Mouse (Mus musculus) ES-CJ7 (cell line): ENCODE results near the gene Foxp2.
A peak's percentile ranks its signal among the peaks of the same experiment; 100 is the strongest.

Experiments used
- DNase-seq: peaks from one replicate; pipeline ENCODE4 v3.0.0; 2011; ENCODE audit warnings: low read depth, low spot score

The Foxp2 gene

DNA sequence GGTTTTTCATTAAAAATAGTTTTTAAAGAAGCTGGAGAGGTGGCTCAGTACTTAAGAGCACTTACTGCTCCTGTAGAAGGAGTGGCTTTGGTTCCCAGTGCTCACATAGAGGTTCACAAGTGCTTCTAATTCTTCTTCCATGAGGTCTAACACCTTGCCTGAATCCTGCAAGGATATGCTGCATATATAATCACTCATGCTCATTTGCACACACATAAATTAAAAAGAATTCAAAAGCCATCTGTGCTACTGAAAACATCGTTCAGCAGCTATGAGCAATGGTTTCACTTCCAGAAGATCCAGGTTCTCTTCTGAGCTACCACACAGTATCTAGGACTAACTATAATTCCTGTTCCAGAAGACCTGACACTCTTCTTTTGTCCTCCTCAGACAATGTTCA is 200.4 kb downstream of the Foxp2 start:
- no peak for DNase-seq

DNA sequence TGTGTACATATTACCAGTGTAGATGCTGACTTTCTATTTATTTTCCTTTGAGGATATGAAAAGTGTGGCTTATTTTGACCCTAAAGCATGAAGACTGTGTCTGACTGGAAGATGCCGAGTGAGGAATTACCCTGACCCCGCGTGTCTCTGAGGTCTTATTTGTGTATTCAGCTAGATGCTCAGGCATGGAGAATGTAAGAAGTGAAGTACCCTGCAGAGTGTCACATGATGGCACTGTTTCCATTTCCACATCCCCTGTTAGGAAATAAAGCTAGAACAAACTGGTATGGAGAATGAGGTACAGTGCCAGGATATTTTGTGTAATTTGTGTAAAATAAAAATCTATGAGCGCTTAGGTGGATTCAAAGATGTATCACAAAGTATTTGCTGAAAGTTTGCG is 219.8 kb downstream of the Foxp2 start:
- DNase-seq, result no peak

DNA sequence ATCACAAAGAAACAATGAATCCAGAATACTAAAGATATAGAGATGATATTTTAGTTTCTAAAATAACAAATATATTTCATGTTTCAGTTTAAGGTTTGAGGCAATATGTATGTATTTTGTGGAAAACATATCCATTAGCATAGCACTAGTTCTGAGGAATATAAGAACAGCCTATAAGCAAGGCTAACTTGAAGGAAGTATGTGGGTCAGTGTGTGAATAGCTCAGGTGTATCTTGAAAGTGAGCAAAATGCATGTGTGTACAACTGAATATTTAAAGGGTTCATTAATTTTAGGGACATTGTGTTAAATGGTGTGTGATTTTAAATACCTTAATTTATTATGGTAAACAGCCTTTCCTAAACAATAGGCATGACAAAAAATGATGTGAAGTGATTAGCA is 220.2 kb downstream of the Foxp2 start:
- no peak for DNase-seq

DNA sequence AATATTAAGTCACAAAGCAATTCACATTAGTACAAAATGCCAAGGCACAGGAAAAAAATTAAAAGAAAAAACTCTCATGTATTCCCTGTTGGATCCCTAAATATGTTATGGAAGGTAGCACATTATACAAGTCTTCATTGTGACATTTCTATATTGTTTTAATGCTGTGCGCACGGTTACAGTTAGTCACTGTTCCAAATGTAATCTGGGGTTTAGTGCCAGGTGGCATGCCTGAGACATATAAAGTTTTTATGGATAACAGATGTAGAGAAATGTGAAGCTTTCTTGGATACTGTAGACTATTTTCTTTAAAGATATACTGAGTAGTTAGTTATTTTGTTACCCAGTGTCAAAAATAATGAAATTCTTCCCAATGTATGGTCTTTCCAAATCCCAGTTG is 229.0 kb downstream of the Foxp2 start:
- DNase-seq, result no peak

DNA sequence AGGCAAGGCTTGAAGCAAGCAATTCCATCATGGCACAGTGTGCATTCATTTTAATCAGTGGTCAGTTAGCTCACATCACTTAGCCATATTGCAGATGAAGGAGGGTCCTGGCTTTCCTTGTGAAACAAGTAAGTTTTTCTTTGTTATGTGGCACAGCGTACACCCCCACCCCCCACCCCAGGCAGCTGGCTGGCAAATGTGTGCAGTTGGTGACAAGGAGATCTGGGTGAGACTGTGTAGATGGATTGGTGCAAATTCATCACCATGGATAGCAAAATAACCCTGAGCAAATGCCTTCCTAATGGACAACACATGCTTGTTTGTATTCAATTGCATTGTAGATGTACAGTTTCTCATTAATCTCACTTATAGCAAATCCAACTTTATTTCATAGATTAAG is 240.9 kb downstream of the Foxp2 start:
- no peak for DNase-seq

DNA sequence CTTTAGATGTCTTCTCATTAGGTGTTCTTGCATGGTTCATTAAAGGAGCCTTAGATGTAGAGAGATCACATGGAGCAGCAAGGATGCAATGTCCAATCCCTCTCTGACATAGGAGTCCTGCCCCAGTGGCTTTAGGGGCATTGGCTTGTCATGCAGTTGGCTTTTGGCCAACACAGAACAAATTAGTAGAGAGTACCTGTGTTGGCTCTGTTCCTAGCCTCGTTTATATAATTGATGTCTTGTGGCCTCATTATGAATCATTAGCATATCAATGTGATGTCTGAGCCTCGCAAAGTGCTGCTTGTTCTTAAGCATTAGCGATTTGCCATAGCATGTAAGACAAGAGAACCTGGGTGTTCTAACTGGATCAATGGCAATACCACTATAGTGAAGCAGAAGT is 250.5 kb downstream of the Foxp2 start:
- no peak for DNase-seq

DNA sequence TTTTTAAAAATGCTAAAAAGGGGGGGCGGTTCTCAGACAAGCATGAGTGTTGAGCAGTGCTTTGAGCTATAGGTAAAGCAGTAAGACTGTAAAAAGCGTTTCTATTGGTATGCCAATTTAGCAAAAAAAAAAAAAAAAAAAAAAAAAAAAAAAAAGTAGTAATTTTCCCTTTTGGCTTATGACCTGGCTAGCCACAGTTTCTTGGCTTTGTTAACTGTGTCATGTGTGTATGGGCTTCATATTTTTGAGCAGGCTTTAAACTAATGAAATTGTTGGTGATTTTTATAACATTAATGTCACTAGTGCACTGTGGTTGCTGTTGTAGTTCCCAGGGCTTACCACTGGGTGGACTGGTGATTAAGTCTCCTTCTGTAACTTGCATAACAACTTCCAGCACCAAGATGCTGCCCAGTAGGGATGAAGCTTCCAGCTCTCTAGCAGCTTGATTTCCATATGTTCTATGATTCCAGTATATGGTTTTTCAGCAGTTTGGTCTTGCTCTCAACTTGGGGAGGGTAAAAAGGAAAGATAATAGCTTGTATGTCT is 262.4 kb downstream of the Foxp2 start:
- DNase-seq, result peak; percentile 49

DNA sequence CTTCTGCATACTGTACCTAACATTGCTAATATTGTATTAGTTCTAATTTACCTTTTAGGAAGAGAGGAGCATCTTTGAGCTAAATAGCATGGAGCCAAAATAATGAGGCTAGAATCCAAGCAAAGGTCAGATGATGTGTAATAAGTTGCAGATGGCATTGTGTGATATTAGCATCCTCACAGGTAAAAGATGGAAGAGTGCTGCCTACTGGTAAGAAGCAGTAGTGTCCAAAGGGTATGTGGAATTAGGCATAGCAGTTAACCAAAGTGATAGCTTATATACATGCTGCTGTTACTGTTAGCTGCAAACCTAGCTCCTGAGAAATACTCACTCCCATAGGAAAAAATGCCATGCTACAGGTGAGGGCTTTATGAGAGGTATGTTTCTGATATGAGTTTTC is 275.6 kb downstream of the Foxp2 start:
- no peak for DNase-seq

DNA sequence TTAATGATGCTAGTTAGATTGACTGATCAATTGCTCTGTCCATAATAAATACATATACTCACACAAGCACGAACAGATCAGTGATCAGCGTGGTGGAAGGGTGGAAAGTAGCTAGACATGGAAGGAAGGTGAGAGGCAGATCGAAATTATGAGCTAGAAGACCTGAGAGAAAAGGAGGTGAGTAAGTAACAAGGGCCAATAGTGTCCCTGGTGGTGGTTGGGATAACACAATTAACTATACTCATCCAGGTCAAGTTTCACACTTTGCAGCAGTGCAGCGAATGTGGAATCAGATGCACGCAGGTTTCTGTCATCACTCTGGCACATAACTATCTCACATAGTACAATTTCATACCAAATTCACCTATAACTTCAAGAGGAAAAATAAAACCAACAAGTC is 291.7 kb downstream of the Foxp2 start:
- DNase-seq, result peak; percentile 6

DNA sequence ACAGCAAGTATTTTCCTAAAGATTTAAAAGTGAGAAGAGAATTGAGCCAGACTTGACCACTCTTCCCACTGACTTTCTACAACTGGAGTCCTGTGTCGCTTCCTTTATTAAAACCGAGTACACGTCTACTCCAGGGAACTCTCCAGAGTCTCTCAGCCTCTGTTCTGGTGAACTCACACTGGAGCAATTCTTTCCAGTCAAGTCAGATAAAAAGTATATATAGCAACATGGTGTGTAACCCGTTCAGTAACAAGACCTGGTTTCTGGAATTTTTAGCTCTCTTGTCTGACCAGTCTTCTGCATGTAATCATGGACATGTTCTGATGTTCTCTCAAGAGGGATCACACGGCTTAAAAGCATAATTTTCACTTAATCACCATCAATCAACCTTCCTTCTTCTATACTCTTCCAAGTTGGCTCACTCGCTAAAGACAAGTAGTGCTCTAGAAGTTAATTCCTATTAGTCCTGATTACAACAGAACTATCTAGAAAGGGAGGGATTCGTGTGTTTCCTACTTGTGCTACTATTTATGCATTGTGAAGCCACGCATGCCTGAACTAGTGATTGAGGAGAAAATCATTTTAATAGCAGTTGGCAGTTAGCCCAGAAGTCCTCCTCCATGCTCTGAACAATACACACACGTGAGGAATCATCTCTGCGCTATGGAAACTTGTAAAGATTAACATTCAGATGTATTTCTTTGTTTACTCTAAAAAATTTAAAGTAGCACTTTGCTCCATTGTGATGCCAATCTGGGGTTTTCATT is 341.2 kb downstream of the Foxp2 start:
- no peak for DNase-seq

DNA sequence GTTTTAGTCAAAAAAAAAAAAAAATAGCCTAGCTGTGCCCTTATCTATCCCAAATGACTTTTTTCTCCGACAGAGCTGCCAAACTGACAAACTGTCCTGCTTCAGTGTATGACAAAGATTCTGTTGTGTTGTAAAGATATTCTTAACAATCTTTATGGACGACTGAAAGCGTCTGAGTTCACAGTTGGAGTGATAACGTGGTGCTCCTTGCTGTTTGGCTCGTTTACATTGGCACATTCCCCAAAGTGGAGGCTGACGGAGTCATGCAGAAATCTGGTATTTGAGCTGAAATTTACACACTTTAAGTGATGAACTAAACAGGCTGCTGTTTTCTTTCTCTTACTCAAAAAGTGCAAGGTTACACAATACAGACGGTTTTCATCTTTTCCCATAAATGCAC is 356.2 kb downstream of the Foxp2 start:
- DNase-seq, result no peak

DNA sequence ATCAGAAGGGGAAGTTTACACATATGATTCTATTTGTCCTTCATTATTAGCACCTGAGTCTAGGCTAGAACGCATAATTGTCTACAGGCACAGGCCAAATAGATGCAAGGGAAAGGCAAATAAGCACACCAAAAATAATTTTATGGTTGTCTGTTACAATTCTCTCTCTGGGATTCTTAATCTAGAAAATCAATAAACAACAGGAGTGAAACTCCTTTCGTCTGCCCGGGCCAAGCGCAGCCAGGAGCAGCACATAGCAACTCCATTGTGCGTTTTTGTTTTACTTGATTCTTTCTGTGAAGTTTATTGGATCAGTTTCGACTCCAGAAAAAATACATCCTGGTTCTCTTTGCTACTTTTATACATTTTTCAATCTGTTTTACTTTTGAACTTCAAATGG is 356.7 kb downstream of the Foxp2 start:
- DNase-seq, result no peak

DNA sequence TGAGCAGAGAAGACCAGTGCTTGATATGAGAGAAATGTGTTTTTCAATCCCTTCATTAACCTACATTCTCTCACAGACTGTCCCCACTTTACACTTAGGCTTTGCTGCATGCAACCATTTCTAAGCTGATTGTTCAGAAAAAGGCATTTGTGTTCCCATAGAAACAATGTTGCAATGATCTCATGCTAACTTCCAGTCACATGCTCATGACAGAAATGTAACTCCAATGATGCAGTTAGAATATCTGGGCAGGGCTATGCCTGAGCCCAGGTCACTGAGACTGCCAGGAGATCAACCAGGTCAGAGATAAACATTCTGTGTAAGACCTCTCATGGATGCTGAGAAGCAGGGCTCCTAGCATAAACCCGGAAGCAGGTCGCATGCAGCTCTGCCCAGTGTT is 367.0 kb downstream of the Foxp2 start:
- no peak for DNase-seq

DNA sequence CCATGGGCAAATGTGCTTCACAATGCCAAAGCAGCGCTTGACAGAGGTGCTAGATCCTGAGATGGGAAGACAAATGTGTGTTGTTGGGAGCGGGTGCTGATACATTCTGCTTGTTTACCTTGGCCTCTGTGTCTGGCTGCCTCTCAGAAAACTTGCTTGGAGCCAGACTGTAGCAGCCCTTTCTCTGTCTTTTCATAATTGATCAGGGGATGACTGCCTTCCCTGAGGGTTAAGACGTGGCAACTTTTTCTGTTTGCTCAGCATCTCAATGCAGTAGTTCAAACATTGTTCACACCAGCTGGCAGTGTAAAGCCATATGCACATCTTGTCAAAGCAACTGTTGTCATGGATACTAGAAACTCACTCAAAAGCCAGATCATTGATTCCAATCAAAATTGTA is 384.1 kb downstream of the Foxp2 start:
- DNase-seq, result no peak

DNA sequence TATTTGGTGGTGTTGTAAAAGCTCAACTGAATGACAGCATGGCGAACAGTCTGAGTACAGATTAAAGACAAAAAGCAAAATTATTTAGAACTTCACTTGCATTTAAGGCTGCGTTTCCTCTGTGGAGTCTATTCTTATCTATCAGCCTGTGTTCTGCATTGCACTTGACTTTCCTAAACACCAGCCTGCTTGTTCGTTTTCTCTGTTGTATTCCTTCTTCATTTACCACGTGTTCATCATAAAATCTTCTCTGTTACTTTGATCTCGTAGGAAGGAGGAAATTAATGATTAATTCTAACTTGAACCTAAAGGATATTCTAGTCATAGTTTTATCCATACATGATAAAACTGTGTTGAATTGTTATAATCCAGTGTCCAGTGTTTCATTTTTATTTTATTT is 392.9 kb downstream of the Foxp2 start:
- no peak for DNase-seq

DNA sequence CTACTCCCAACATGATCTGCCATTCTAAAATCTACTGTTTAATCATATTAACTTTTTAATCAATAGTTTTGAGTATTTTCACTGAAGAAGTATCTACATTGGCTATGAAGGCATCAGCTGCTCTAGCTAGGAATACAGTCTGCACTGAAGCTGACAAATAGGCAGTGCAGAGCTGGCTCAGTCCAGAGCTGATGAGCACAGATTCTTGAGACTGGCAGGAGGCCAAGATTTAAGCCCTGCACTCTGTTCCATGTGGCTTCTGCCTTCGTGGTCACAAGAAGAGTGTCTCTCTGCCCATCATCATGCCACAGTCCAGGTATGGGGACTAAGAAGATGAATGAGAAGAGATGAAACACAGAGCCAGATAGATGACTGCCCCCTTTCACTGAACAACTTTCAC is 398.1 kb downstream of the Foxp2 start:
- DNase-seq, result no peak

DNA sequence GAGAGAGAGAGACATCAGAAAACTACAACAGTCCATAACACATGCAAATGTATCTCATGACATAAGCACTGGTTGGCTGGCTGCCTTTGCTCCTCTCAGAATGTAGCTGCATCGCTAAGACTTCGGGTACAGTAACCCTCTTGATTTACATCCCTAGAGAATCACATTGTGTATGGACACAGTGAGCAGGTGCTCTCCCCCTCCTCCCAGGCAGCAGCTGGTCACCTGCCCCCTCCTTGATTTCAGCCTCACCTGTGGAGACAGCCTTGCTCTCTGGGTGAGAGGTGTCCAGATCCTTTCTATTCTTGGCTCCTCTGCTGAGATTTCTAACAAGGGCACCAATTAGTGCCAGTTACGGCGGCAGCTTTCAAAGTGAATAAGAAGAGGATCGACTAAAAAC is 409.5 kb downstream of the Foxp2 start:
- no peak for DNase-seq

DNA sequence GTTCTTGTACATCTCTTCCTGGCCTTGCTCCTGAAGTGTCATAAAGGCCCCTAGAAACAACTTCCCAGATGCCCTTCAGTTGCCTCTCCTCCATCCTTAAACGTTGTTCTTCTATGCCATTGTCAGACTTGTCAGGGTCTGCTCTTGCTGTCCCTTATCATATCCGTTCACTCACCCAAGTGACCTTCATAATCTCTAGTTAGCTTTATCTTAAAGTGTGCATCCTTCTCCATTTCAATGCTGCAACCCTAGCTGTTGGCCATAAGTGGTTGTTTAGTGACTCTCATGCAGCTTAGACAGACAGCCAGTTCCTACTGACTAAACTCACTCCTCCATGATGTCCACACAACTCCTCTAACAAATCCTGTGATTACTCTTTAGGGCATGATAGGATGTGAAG is 415.8 kb downstream of the Foxp2 start:
- no peak for DNase-seq

DNA sequence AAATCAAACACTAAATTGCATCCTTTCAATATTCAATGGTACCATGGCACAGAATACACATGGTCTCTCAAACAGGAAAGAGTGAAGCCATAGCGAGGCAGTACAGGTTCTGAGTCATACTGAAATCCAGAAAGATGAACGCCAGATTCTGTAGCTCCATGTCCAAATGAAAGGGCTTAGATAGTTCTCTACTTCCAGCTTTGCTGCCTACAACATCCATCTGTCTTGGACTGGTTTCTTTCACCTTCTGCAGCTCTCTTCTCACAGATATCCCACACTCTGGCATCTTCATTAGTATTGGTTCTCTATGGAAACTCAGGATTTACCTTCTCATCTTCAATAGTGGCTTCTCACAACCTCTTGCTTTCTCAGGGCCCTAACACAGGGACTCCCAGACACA is 417.2 kb downstream of the Foxp2 start:
- DNase-seq, result no peak

DNA sequence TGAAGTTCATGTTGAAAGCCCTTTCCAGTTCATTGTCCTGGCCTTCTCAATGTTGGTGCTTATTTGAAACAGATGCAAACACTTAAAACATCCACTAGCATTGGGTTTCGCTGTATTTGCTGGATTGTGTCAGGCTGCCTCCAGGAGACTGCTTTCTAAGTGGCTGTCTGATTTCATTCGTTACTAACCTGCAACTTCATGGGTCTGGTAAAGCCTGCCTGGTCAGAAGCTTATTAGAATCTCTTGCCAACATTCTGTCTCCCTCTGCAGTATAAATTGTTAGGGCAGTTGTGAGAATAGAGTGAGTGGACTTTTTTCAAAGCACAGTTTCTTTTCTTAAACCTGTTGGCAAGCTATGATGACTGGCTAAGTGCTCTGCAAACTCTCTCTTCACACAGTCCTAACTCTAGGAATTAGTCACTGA is 420.4 kb downstream of the Foxp2 start:
- no peak for DNase-seq

DNA sequence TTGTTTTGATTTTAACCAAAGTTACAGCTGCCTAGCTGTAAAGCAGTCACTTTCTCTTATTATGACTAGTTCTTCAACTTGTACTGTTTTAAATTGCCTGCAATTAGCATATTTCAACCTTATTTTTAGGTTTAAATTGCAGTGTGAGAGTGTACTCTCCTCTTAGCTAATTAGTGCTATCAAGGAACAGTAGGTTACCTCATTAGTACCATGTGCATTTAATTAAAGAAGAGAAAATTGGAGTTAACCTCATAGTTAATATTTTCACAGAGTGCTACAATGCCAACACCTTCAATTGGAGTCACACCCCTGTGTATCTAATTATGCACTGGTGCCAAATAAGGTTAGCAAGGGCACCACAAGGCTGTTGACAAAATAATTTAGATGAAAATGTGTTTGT is 421.9 kb downstream of the Foxp2 start:
- no peak for DNase-seq

DNA sequence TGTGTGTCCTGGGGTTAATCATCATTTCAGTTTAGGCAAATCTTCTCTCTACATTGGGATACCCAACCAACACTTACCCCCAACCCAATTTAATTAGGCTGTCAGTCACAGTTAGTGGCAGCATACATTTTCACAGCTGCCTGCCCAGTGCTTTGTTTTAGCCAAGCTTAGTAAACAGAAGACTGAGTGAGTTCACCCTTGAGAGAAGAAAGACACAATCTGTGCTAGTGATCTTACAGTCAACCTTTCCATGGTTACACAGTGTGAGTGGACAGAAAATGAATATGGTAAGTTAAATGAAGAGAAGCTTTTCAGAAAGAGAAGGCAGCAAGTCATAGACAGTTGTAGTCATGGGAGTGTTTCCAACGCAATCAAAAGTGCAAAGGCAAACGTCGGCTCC is 446.6 kb downstream of the Foxp2 start:
- no peak for DNase-seq

DNA sequence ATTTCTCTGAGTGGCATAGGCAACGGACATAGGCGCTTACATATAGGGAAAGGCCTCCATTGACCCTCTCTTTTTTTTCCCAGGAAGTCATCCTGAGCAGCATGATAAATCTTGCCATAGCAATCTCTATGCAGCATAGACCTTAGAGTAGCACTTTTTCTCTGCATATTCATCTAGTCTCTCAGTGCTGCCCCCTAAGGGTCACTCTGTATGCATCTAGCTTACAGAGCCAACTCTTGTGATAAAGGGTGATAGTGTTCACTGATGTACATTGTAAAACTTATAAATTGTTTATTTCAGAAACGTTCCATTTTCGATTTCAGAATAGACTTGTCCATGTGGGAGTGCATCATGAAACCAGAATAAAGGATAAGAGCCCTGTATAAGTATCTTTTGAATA is 454.7 kb downstream of the Foxp2 start:
- peak; percentile 41 for DNase-seq

DNA sequence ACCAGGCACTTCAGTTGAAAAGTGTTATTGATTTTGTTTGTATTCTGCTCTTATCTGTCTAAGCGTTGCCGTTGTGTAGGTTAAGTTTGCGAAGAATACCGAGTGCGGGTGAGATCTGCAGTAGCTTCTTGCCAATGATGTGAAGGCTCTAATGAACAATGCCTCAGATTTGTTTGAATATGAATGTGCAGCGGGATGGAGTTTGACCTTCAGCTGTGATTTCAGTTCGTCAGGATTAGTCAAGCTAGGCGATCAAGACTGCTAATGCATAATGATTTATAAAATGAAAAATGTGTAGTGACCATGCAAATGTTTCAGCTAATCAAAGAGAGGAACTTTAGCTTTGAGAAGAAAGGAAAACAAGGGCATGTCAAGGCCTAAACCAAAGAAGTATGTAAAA is 469.1 kb downstream of the Foxp2 start:
- no peak for DNase-seq
